Mouse (Mus musculus): ENCODE measurements around the gene Ica1.
A peak's percentile ranks its signal among the peaks of the same experiment; 100 is the strongest.

The Ica1 gene

DNA sequence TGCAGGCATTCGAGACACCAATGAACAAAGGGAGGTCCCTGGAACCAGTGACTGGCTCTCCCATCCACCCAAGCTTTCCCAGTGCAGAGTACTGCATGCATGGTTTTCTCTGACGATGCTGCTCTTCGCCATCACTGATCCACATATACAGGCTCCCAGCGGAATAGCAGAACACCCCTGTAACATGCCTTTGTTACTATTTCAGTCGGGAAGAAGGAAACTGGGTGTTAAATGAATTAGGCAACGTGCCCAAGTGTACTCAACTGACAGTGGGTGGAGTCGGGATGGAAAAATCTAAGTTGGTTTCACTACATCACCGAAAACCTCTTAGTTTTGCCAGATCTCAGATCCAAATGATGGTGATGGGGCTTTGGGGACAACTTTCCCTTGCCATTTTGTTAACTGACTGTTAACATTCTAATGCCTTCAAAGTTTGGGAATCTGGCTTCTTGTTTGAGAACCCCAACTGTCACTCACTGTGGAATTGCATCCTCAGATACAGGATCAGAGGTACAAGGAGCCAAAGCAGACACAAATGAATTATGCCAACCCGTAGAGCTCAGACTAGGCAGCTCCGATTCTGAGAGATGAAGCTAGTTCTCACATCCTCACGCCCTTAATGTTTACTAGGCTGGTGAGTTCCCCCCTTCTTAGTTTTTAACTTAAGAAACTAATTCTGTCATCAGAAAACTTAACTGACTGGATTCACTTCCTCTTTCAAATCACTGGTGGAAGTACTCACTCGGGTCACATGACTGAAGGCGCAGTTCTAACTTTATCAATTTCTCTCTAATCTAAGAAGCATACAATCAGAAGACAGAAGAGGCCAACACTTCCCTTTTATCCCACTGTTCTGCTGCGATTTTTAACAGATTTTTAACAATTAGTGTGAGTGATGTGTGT is 91.4 kb downstream of the Ica1 start:
- peak; percentile 19 for DNase-seq (ENCODE audit: low read depth)

DNA sequence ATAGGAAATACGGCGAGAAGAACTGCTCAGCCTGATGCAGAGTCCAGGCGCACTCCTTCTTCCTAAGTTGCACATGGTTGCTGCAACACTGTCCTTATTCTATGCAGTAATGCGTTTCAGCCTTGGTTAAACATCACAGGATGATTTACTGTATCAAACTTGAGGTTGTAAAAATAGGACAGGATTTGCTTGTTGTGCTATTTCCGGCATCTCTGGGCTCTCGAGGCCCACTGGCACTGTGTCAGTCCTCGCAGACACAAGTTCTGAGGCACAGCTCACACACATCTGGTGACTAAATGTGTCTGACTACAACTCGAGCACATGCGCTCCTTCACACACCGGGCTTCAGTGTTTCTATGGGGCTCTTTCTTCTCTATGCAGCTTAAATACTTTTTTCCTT is 94.9 kb downstream of the Ica1 start:
- DNase-seq (ENCODE audit: low read depth) = no peak

DNA sequence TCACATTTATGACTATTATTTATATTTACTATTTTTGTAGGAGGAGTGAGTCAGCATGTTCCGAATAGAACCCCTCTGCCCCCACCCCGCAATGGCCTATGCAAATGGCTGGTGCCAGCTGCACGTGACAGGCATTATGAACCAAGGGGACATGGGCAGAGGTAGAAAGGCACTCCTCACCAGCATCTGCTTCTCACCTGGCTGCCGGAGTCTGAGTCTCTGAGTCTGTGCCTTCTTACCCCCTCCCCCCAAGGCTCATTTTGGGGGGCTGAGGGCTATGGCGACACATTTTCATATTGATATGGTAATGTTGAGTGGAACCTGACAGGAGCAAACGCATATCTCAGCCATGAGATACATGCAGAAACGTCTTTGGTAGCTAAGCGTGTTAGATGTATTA is 97.4 kb downstream of the Ica1 start:
- DNase-seq (ENCODE audit: low read depth) = no peak

DNA sequence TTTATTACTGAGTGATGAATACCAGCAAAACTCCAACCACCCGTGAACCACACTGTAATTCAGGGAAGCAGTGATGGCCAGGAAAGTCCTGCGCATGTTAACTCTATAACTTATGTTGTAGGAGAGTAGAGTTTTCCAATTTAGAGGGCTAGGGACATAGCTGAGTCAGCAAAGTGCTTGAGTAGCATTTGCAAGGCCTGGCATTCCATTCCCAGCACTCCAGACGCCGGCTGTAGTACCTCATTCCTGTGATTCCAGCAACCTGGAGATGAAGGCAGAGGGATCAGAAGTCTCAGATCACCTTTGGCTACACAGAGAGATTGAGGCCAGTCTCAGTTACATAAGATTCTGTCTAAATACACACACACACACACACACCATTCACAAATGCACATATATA is 105.3 kb downstream of the Ica1 start:
- DNase-seq (ENCODE audit: low read depth) = no peak

DNA sequence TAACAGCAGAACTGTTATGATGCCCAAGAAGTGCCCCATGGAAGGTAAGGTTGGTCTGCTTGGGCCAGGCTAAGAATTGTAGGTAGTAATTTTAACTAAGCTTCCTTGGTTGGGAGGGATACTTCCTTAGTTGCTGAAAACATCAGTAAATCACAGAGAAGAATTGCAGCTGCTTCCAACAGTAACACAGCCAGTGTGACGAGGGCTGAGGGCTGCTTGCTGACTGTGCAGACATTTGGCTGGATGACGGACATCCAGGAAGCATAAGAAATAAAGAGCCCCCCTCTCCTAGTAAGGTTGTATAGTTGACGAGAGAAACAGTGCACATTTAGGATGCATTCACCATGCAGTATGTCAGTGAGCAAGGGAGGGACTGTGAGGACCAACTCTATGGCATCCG is 108.9 kb downstream of the Ica1 start:
- no peak for DNase-seq (ENCODE audit: low read depth)

DNA sequence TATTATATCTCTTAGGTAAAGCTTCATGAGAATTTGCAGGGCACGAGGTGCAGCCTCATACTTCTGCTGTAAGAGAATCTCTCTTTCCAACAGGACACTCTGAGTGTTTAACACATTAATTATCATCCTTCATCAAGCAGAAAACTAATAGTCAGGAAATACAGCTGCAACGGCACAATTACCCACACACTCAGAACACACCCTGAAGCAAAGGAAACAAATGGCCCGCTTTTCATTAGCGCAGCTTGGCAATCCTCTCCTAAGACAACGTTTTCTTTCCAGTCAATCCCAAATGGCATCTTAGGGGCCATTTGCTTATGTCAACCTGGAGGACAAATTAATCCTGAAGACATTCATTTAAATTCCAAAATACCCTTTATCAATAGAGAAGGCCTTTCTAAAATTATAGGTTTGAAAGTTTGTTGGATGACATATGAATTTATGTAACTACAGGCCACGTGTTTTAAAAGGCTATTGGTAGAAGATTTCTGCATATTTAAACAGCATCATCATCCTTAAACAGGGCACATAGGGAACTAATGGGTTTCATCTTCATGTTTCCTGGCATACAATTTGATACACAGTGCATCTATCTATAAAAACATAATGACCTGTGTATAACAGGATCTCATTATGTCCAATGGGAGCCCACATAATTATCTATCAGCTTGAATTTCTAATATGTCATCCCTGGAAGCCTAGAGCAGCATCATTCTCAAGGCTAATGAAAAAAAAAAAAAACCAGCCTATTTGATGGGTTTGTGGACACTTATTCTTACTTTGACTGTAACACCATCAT is 110.1 kb downstream of the Ica1 start:
- DNase-seq (ENCODE audit: low read depth) = no peak

DNA sequence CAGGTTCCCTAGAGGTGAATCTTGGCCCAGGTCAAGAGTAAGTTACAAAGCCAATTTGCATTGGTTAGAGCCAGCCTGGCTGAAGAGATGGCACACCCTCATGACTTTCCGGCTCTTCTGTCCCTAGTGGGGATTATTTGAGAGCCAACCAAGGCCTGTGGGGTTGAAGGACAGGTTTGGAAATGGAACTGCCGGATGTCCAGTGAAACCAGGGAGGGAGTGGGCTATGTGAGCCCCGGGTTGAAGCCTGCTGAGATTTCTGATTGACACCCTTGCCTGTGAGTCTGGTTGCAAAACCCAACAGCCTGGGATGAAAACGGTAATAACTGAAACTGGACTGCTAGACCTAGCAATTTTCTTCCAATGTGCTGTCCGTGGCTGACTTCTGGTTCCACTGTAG is 112.5 kb downstream of the Ica1 start:
- no peak for DNase-seq (ENCODE audit: low read depth)

DNA sequence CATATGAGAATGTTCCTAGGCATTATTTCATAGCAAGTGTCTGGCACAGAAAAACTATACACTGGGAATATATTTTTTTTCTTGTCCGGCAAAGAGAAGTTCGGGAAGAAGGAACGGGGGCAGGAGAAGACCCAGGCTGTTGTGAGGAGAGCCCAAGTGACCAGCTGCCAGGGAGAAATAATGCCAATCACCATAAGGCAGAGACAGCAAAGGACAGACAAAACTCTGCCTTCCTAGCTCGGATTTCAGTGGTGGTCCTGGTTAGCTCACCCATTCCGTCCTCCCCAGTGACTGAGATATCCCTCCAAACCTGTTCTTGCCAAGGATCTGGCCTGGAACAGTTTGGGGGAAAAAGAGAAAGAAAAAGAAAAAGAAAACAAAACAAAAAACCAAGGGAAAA is 113.3 kb downstream of the Ica1 start:
- DNase-seq (ENCODE audit: low read depth) = no peak

DNA sequence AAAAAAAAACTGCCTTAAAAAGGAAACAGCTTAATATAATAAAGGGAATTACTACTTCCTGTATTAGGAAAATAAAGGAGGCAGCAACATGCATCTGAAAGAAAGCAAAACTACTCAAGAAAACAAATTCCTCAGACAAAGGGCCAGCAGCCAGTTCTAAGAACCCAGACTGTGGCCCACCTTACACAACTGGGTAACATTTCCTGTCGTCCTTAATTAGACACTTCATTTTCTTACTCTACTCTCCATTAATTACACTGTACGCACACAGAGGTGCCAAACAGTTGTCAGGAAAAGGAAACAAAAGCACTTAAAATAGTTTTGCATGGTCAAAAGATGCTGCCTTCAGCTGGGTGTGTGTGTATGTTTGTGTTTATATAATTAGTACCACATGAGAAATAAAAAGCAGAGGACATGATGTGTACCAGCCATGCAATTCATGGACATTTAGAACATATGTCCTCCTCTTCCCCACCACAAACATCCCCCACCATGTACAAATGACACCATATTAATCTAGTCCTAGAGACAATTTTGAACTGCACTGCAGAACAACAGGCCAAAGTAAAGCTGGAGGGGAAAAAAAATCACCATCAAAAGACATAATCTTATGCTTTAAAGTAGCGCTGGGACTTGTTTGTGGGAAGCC is 115.1 kb downstream of the Ica1 start:
- no peak for DNase-seq (ENCODE audit: low read depth)

DNA sequence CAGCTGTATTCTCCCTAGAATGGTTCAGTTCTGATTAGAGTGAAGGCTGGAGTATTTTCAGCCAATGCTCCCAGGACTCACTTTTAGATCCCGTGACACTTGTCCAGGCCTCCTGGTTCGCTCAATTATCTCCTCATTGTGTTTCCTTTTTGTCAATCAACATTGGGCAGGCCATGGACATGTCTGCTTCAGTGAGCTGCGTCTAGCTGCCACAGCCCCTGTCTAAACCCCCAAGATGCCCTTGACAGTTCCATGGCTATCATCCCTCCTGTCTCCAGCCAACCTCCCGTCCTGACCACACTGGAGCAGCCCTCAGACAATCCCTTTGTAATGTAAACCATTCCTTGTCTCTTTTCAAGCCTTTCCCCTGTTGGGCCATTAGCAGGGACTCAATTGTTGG is 116.9 kb downstream of the Ica1 start:
- no peak for DNase-seq (ENCODE audit: low read depth)

DNA sequence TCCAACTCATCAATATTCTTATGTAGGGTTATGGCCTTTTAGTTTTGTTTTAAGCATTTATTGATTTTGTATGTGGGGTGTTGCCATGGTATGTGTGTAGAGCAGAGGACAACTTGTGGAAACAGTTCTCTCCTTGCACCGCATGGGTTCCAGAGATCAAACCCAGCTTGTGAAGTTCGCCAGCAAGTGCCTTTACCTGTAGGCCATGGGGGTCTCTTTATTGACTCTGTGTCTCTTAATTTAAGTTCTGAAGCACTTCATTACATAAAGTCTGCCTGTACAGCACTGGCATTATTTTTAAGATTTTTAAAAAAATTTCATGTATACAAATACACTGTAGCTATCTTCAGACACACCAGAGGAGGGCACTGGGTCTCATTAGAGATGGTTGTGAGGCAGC is 118.2 kb downstream of the Ica1 start:
- DNase-seq (ENCODE audit: low read depth) = no peak

DNA sequence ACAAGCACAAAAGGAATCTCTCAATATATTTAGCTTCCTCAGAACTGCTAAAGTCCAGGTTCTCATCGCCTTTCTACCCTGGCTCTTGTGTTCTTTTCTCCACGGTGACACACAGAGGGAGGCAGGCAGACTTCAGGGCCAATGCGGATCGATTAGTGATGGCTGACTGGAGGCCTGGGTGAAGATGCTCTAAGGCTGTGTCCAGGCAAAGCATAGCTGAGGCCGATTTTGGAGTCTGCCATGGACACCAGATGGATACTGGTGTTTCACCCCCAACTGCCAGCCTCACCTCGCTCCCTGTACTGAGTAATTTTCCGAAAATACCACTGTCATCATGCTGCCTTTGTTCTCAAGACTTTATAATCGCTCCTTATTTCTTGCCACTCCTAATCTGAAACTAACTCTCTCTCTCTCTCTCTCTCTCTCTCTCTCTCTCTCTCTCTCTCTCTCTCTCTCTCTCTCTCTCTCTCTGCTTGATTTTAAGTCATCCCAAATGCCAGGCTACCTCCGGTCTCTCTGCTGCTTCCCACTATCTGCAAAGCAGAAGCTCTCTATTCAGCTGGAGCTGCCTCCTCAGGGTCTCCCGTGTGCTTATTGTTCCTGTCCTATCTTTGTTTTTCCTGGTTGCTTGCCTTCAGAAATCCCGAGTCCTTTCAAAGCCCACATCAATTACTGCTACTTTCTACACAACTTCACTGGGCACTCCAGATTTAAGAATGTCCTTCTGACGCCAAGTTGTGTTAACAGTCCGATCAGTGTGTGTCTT is 118.9 kb downstream of the Ica1 start:
- no peak for DNase-seq (ENCODE audit: low read depth)

DNA sequence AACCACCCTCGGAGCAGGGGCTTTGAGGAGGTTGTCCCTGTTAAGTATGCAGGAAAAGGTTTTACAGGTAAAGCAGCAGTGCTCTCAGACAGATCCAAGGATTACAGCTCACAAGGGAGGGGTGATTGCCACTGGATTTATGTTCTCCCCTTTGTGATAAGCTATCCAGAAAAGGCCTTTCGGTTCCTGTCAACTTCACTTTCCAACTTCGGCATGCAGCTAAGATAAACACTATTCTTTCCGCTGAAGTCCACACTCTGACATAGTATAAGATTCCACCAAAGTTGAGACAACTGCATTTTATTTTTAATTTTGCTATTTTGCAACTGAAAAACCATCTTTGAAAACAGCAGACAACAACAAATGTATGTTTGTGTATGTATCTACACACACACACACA is 119.9 kb downstream of the Ica1 start:
- DNase-seq (ENCODE audit: low read depth) = no peak

DNA sequence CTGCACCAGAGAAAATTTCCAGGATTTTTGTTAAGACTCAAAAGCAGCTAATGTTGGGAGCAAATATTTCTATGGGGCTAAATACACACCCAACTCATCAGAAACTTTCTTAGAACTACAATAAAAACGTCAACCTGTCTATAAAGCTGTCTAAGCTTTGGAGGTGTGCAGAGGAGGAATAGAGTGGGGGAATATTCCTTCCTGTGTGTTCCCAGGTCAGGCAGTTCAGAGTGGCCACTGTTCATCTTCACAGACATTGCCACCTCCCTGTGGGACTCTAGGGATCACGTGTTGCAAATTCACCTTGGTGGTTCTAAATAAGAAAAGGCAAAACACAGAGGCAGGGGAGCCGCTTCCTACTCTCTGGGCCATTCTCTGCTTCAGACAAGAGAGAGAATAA is 120.8 kb downstream of the Ica1 start:
- DNase-seq (ENCODE audit: low read depth) = no peak

DNA sequence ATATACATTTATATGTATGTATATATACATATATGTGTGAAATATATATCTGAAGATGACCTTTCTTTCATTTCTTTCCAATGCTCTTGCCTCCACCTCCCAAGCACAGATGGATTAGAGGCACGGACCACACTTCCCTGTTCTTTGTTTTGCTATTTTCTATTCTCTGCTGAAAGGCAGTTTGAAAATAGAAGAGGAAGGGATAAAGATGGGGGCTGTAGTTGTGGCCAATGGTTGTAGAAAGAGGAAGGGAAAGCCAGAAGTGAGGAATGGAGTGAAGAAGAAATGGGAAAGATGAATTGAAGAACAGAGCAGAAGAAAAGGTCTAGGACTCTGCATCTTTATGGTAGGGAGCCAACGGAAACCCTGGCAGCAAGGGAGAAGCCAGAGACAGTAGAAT is 122.8 kb downstream of the Ica1 start:
- no peak for DNase-seq (ENCODE audit: low read depth)

DNA sequence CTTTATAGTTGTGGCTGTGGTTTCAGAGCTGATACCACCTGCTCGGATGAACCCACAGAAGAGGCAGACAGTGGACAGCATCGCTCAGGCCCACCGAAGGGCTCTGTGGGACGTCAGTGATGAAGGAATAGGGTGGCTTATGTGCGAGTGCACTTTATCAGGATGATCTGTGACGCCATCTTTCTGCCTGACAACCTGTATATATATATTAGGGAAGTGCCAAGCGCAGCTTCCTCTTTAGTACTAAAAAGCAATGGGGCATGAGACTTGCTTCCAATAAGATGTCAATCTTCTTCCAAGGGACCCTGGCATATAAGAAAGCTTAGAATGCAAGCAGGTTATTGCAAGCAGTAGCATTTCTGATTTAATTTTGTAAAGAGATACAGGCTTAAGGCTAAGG is 127.9 kb downstream of the Ica1 start:
- DNase-seq (ENCODE audit: low read depth) = no peak

DNA sequence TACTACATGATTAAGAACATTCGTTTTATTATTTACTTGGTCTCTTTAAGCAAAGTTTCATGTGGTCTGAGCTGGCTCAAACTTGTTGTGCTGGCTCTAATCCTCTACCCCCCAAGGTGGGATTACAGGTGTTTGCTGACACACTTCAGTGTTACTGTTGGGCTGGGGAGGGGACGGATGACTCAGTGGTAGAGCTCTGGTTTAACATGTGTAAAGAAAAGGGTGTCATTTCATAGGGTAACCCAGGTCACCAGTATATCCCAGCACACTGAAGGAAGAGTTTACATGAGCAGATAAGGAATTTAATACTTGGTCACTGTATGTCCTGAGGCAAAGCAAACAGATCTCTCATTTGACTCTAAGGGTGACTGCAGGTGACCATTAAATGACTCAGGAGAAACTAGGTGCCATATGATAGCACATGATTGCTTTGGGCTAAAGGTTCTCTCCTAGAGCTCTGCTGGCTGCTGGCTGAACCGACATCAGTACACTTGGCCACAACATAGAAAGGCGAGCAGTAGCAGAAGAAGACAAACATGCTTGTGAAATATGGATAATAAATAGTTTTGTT is 128.9 kb downstream of the Ica1 start:
- peak; percentile 71 for DNase-seq (ENCODE audit: low read depth)

DNA sequence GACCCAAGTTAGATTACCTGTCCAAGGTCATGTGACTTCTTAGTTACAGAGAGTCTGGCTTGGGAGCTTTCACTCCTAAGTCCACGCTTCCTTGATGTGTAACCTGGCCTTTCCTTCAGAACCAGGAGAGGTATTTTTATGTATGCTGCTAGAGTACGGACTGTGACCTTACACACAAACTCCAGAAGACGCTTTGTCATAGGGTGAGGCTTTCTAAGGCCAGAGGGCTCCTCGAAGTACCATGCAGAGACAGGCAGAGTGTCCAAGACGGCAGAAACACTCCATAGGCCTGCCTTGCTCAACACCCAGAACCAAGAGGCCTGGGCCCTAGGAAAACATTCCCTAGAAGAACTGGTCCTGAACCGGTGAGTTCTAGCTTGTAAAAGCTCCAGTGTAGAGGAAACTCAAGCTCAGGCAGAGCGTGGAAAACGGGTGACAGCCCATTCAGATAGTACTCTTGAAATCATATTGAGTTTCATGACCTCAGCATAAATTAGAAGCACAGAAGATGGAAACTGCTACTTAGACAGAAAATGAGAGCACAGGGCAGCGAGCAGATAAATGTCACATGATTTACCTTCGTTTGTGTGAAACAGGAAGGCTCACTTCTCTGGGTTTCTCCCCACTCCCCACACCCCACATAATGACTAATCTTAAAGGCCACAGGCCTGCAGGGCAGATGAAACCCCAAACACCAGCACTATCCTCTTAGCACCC is 129.9 kb downstream of the Ica1 start:
- DNase-seq (ENCODE audit: low read depth) = peak; percentile 91

DNA sequence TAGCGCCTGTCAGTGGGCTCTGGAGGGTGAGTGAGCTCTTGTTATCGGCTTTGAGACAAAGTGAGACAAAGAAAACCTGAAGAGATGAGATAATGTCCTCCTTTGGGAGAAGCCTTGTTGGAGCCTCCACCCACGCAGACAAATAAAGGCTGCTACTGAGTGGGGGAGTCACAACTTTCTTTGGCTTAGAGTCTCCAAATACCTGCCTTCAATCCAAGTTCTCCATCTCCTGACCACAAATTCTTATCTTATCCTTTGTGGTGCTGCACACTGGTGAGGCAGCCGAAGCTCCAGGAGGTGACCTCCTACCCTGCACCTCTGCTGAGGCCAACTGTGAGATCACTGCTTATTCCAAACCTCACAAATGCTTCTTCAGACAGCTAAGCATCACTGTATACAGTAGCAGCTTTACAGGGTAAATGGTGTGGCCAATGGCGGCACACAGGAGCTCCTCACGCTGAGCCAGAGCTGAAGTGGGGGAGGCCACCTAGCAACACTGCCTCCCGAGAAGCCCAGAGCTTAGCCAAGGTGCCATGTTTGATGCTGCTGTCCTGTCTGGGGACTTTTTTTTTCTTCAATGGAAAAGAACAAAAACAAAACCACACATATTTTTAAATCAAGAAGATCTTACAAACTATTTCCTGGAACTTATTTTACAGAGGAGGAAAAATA is 130.6 kb downstream of the Ica1 start:
- peak; percentile 78 for DNase-seq (ENCODE audit: low read depth)

DNA sequence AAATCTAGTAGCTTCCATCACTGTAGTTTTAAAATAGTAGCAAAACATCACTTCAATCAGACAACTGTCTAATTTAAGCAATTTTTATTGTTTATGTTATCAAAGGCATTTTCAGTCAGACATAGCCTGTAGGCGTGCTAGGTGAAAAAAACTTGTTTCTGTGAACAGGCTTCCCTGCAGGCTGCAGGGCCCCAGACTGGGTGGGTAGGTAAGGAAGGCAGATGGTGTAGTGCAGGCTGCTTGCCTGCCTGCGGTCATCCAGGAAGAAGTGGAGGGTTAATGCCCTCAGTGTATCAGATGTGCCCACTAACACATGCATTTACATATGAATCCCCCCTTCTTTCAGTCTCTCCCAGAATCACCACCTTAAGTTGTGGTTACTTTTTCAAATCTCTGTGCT is 132.6 kb downstream of the Ica1 start:
- DNase-seq (ENCODE audit: low read depth) = peak; percentile 56

DNA sequence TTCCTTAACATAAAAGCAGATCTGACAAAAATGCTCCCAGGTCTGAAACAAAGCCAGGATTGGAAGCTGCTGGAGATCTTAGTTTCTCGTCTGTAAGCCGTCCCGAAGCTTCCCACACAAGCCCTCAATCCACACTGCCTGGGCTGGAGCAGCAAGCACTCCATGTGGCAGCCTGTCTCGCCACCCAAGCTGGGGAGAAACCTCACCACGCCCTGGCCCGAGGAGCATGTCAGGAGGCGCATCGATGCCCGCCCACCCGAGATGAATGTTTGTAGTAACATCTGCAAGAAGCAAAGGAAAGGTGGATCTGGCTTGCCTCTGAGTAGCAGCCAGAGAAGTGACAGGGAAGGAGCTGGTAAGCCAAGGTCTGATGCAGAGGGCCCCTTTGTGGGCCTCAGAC is 133.6 kb downstream of the Ica1 start:
- peak; percentile 27 for DNase-seq (ENCODE audit: low read depth)
